Mouse (Mus musculus) embryonic facial prominence, embryonic 13.5 days (tissue): ENCODE measurements at regions not wholly inside any gene's neighbourhood (a gene's known extent, or its start where the extent isn't known, plus 50 kb on each side); places are given as distances from the start of the nearest gene placed in this dataset.
"Not testable (repeated sequence)": the region's sequence is repeated elsewhere in the genome, so short reads cannot be mapped to it uniquely, and the experiment has no call there.

Experiments used
- ATAC-seq: fragments of 200-750 bp; cut with Nextera tagmentation; 2 replicates; pipeline ENCODE4 v1.8.0; 2017; ENCODE audit warnings: low read depth; ENCODE audit not compliant: insufficient number of reproducible peaks, insufficient read depth, low FRiP score, low TSS enrichment
- H3K27ac ChIP-seq: fragments of 300-500 bp; sonication (generic); 2 replicates; pipeline ENCODE4 v1.5.1; 2015; ENCODE audit warnings: moderate library complexity, mild to moderate bottlenecking, inconsistent platforms
- H3K27me3 ChIP-seq: fragments of 300-500 bp; sonication (generic); 2 replicates; pipeline ENCODE4 v1.6.1; 2015; ENCODE audit warnings: mild to moderate bottlenecking, inconsistent platforms
- H3K36me3 ChIP-seq: fragments of 300-500 bp; sonication (generic); 2 replicates; pipeline ENCODE4 v1.6.1; 2015; ENCODE audit warnings: mild to moderate bottlenecking, inconsistent platforms
- H3K4me1 ChIP-seq: fragments of 300-500 bp; sonication (generic); 2 replicates; pipeline ENCODE4 v1.6.1; 2015; ENCODE audit warnings: inconsistent platforms
- H3K4me2 ChIP-seq: fragments of 300-500 bp; sonication (generic); 2 replicates; pipeline ENCODE4 v1.6.1; 2015; ENCODE audit warnings: moderate library complexity, mild to moderate bottlenecking, inconsistent platforms
- H3K4me3 ChIP-seq: fragments of 300-500 bp; sonication (generic); 2 replicates; pipeline ENCODE4 v1.5.1; 2015; ENCODE audit warnings: mild to moderate bottlenecking, inconsistent platforms
- H3K9ac ChIP-seq: fragments of 300-500 bp; sonication (generic); 2 replicates; pipeline ENCODE4 v1.6.1; 2015; ENCODE audit warnings: mild to moderate bottlenecking, inconsistent platforms
- H3K9me3 ChIP-seq: fragments of 300-500 bp; sonication (generic); 2 replicates; pipeline ENCODE4 v1.6.1; 2016; ENCODE audit warnings: inconsistent platforms
- WGBS: fragments of 180-500 bp; shearing (Covaris S2); methylation state at CpG from one replicate; pipeline ENCODE4 v1.1.7; 2015; ENCODE audit warnings: mixed read lengths; 5-methylcytosine and 5-hydroxymethylcytosine counted together

GRCm38 (mm10) chr5:148680341-148680740 is 127.8 kb upstream of the Ubl3 start:
- H3K4me1 ChIP-seq: no peaks in the 10 kb centered on the region
- H3K36me3 ChIP-seq: no peaks in the 10 kb centered on the region
- H3K27me3 ChIP-seq: no peaks in the 10 kb centered on the region
- no peak overlapping the region for H3K9ac ChIP-seq
- H3K4me3 ChIP-seq: no peak overlapping the region
- H3K27ac ChIP-seq: no peak overlapping the region
- ATAC-seq: no peak
- H3K9me3 ChIP-seq: peaks cover 6% of the 10 kb centered on the region; the same call in 1 of the 2 replicates
- H3K4me2 ChIP-seq: no peak overlapping the region
- 91% methylated on average over 5 of the region's 5 CpGs for WGBS

GRCm38 (mm10) chr5:148679586-148679985 is 127.0 kb upstream of the Ubl3 start:
- Histone ChIP-seq H3K4me2 (no peak overlapping the region), H3K36me3 (no peaks in the 10 kb centered on the region), H3K4me1 (no peaks in the 10 kb centered on the region), H3K4me3 (no peak overlapping the region), H3K27me3 (no peaks in the 10 kb centered on the region), H3K9ac (no peak overlapping the region), H3K27ac (no peak overlapping the region), H3K9me3 (0 out of 2 replicates have a peak, but pooled peaks cover 2% of the 10 kb centered on the region)
- ATAC-seq: no peak
- WGBS: 89% methylated on average over 4 of the region's 4 CpGs

- not testable (repeated sequence) for H3K27me3 ChIP-seq, H3K4me1 ChIP-seq, H3K36me3 ChIP-seq, H3K27ac ChIP-seq, H3K4me2 ChIP-seq, ATAC-seq, H3K9me3 ChIP-seq, H3K4me3 ChIP-seq, H3K9ac ChIP-seq
- 95% methylated on average over 12 of the region's 12 CpGs for WGBS
Observed at GRCm38 (mm10) chr5:148678285-148678937, 125.8 kb upstream of the Ubl3 start.

- Histone ChIP-seq H3K36me3 (no peaks in the 10 kb centered on the region), H3K9me3 (0 out of 2 replicates have a peak, but pooled peaks cover 2% of the 10 kb centered on the region), H3K27me3 (no peaks in the 10 kb centered on the region), H3K27ac (no peak overlapping the region), H3K4me1 (0 out of 2 replicates have a peak, but pooled peaks cover 7% of the 10 kb centered on the region), H3K4me2 (no peak overlapping the region), H3K4me3 (no peak overlapping the region), H3K9ac (no peak overlapping the region)
- ATAC-seq: no peak
- WGBS: 87% methylated on average over 12 of the region's 12 CpGs
Observed at GRCm38 (mm10) chr5:148674281-148674680, 121.7 kb upstream of the Ubl3 start.

- Histone ChIP-seq H3K4me1 (peaks cover 6% of the 10 kb centered on the region; the same call in 1 of the 2 replicates), H3K4me2 (peak overlapping the region; percentile 21), H3K36me3 (no peaks in the 10 kb centered on the region), H3K27ac (peak overlapping the region; percentile 36; the same call in 1 of the 2 replicates), H3K27me3 (peaks cover 2% of the 10 kb centered on the region; the same call in 1 of the 2 replicates), H3K9ac (no peak overlapping the region), H3K9me3 (peaks cover 7% of the 10 kb centered on the region; the same call in 1 of the 2 replicates), H3K4me3 (0 out of 2 replicates have a peak overlapping the region, but pooled peaks have one; percentile 1)
- ATAC-seq: peak; percentile 20; the same call in 1 of the 2 replicates
- WGBS: 53% methylated on average over 15 of the region's 15 CpGs
Observed at GRCm38 (mm10) chr5:148662281-148662741, 109.7 kb upstream of the Ubl3 start.

- Histone ChIP-seq H3K9me3 (peaks cover 7% of the 10 kb centered on the region; the same call in 1 of the 2 replicates), H3K36me3 (no peaks in the 10 kb centered on the region), H3K4me1 (peaks cover 6% of the 10 kb centered on the region; the same call in 1 of the 2 replicates), H3K27ac (no peak overlapping the region), H3K9ac (no peak overlapping the region), H3K4me2 (no peak overlapping the region), H3K27me3 (no peaks in the 10 kb centered on the region), H3K4me3 (no peak overlapping the region)
- no peak for ATAC-seq
- 85% methylated on average over 4 of the region's 4 CpGs for WGBS
Observed at GRCm38 (mm10) chr5:148661120-148661519, 108.5 kb upstream of the Ubl3 start.

GRCm38 (mm10) chr5:148657936-148658640 is 105.5 kb upstream of the Ubl3 start:
- WGBS: 78% methylated on average over 4 of the region's 4 CpGs
- no peak overlapping the region for H3K4me2 ChIP-seq
- H3K9me3 ChIP-seq: peaks cover 7% of the 10 kb centered on the region; the same call in 1 of the 2 replicates
- H3K27ac ChIP-seq: no peak overlapping the region
- H3K9ac ChIP-seq: no peak overlapping the region
- no peaks in the 10 kb centered on the region for H3K36me3 ChIP-seq
- no peak overlapping the region for H3K4me3 ChIP-seq
- ATAC-seq: no peak
- H3K27me3 ChIP-seq: no peaks in the 10 kb centered on the region
- peaks cover 6% of the 10 kb centered on the region; the same call in 1 of the 2 replicates for H3K4me1 ChIP-seq

GRCm38 (mm10) chr5:148652525-148653243 is 100.1 kb upstream of the Ubl3 start:
- H3K4me3 ChIP-seq: no peak overlapping the region
- H3K36me3 ChIP-seq: no peaks in the 10 kb centered on the region
- H3K9me3 ChIP-seq: no peaks in the 10 kb centered on the region
- no peaks in the 10 kb centered on the region for H3K27me3 ChIP-seq
- H3K27ac ChIP-seq: no peak overlapping the region
- H3K4me1 ChIP-seq: 0 out of 2 replicates have a peak, but pooled peaks cover 4% of the 10 kb centered on the region
- no peak for ATAC-seq
- H3K4me2 ChIP-seq: no peak overlapping the region
- H3K9ac ChIP-seq: no peak overlapping the region
- WGBS: 52% methylated on average over 7 of the region's 7 CpGs

- Histone ChIP-seq H3K4me1 (0 out of 2 replicates have a peak, but pooled peaks cover 4% of the 10 kb centered on the region), H3K9ac (no peak overlapping the region), H3K4me3 (no peak overlapping the region), H3K36me3 (no peaks in the 10 kb centered on the region), H3K27me3 (no peaks in the 10 kb centered on the region), H3K9me3 (no peaks in the 10 kb centered on the region), H3K4me2 (no peak overlapping the region), H3K27ac (no peak overlapping the region)
- WGBS: 43% methylated on average over 4 of the region's 4 CpGs
- no peak for ATAC-seq
Observed at GRCm38 (mm10) chr5:148651736-148652135, 99.1 kb upstream of the Ubl3 start.

- H3K27me3 ChIP-seq, H3K4me3 ChIP-seq, H3K4me1 ChIP-seq, H3K27ac ChIP-seq, H3K36me3 ChIP-seq, ATAC-seq, H3K9ac ChIP-seq, H3K9me3 ChIP-seq, H3K4me2 ChIP-seq: not testable (repeated sequence)
- WGBS: 93% methylated on average over 7 of the region's 7 CpGs
Observed at GRCm38 (mm10) chr5:148649573-148649972, 97.0 kb upstream of the Ubl3 start.

GRCm38 (mm10) chr5:148649123-148649522 is 96.5 kb upstream of the Ubl3 start:
- ATAC-seq: no peak

More at GRCm38 (mm10) chr5:148649123-148649522, 96.5 kb upstream of the Ubl3 start:
- H3K4me2 ChIP-seq: no peak overlapping the region
- H3K9me3 ChIP-seq: no peaks in the 10 kb centered on the region
- no peaks in the 10 kb centered on the region for H3K36me3 ChIP-seq
- no peak overlapping the region for H3K9ac ChIP-seq
- 77% methylated on average over 9 of the region's 9 CpGs for WGBS
- H3K27me3 ChIP-seq: no peaks in the 10 kb centered on the region
- no peak overlapping the region for H3K4me3 ChIP-seq
- peaks cover 9% of the 10 kb centered on the region for H3K4me1 ChIP-seq
- H3K27ac ChIP-seq: no peak overlapping the region
